Mouse (Mus musculus) c-Kit-positive CD71-positive TER-119-negative erythroid progenitor cells, embryonic 14.5 days (primary cell): ENCODE data around the gene Prdm1.

ENCODE experiments used
- DNase-seq: peaks from one replicate; pipeline ENCODE4 v3.0.0-alpha.2; 2013; ENCODE audit warnings: low read depth

The Prdm1 gene

GRCm38 (mm10) chr10:44456757-44457595 lies 71.3 kb downstream of the Prdm1 start:
- DNase-seq: no peak

DNA sequence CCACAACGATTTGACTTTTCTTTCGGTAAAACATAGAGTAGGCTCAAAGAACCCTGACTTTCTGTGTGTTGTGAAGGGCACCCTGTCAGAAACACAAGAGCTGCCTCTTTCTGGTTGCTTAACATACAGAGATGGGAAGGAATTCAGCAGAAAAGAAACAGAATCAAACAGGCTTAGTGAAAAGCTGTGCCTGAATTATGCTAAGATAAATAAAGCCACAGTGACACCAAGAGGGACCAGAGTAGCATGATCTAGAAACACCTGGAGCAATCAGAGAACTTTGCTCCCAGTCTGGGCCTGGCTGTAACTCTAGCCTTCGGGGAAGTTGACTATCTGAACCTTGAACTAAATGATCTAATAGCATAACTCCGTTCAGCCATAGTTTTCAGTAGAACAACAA lies 73.5 kb downstream of the Prdm1 start:
- DNase-seq: no peak

DNA sequence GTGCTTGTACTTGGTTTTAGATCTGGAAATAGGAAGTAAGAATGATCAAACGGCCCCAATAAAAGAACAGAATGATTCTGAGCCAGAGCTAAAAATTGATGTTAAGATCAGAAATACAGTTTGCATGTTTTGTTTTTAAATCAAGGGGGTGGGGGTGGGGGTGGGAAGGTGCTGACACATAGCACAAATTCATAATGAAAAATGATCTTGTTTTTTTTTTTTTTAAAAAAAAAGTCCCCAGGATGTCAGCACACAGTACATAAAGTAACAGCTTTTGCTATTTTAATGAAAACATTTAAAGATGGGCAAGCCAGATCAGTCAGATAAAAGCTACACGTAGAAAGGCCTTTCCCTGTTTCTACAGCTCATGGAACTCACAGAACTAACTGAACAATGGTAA lies 74.2 kb downstream of the Prdm1 start:
- no peak for DNase-seq

- no peak for DNase-seq
Observed at GRCm38 (mm10) chr10:44450835-44451234, 77.5 kb downstream of the Prdm1 start.

DNA sequence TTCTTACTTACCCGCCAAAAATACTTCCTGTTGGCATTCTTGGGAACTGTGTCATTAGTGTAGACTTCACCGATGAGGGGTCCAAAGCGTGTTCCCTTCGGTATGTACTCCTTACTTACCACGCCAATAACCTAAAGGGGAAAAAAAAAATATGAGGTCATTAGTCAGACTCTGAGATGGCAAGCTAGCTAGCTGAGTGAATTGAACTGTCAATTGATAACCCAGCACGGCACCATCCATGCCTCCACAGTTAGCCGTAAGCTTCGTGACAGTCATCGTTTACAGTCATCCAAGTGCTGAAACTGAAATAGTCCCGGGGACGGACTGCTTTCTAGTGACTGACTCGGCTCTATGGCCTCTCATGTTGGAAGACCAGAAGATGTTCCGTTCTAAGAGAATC lies 78.2 kb downstream of the Prdm1 start:
- DNase-seq: no peak

DNA sequence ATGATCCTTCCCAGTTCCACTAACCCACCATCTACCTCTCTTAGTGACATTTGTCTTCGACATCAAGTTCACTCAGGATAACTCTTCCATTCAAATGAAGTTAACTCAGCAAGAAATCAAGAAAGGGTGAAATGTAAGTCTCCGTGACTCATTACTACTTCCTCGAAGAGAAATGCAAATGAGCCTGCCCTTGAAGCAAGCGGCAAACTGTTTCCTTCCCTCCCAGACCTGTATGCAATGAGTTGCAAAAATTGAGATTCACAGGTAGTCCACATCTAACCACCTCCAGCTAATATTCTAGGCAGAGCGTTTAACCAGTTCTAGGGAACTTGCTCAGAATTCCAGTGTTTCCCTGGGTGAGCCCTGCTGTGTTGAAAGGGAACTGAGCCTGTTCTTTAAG lies 78.6 kb downstream of the Prdm1 start:
- DNase-seq: no peak

DNA sequence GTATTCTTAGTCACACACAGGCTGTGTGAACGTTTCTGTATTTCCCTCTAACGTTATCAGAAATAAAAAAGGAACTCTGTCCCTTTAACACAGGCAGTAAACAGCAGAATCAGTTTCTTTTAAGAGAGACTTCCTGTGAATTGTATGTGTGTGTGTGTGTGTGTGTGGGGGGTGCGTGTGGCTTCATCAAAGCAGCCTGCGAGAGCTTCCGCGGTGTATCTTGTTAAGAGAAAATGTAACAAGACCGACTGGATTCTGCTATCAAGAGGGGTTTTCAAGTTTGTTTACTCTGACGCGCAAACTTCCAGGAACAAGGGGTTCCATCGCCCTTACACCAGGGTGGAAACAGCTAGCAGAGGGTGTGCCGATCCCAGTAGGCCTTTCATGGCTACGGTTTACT lies 80.1 kb downstream of the Prdm1 start:
- no peak for DNase-seq

- DNase-seq: no peak
Observed at GRCm38 (mm10) chr10:44447406-44448139, 80.7 kb downstream of the Prdm1 start.

DNA sequence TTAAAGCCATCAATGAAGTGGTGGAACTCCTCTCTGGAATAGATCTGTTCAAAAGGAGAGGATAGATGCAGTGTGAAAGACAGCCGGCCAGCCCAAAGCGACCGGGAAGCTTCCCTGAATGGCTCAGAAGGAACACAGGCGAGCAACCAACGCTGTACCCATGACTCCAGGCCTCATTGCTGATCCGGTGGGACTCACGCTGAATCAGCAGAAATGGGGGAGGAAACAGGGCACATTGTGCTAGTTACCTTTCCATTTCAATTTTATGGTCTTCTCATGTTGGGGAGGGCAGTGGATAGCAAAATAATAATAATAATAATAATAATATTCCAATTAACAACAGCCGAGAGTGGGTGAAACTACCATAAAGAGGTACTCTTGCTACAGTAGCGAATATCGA lies 81.3 kb downstream of the Prdm1 start:
- no peak for DNase-seq

DNA sequence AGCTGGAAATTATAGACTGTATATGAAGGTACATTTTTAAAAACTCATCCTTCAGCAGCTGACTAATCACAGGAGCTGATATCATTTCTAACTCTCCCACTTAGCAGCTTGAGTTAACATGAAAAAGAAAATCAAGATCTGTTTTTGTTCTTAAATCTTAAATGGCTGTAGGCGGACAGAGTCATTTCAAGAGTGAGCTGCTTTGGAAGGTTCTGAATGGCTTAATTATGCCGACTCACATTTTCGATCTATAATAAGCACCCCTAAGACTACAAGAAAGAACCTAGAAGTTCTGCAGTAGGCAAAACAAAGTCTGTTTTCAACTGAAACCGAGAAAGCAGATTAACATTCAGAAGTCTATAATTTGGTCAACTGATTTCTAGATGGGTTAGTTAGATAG lies 83.9 kb downstream of the Prdm1 start:
- DNase-seq: no peak

GRCm38 (mm10) chr10:44443696-44444095 lies 84.6 kb downstream of the Prdm1 start:
- no peak for DNase-seq

DNA sequence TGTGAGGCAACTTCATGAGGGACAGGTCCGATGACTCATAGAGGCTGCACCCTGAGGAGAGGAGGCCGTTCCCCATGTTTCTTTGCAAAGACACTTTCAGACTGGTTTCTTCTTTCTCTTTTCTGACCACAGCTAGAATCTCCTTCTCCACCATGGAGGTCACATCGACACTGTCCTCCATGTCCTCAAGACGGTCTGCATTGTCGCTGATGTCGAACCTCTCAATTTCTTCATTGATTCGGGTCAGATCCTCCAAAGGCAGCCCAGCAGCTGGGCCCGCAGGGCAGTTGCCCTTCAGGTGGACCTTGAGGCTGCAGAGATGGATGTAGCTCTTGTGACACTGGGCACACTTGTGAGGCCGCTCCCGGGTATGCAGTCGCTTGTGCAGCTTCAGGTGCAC lies 88.6 kb downstream of the Prdm1 start:
- no peak for DNase-seq

DNA sequence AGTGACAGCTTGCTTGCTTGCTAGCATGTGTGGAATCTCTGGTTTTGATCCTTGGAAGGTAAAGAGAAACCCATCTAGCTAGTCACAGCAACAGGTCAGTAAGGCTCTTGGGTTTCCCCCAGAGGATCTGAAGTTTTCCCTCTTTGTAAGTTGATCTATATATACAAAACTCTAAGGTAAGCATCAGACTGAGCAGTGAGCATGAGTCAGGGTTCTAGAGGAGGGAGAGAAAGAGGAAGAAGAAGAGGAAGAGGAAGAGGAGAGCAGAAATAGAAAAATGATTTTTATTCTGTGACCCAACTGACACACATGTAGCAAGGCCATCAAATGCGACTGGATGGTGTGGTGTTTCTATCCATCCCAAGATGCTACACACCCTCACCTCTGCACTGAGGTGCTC lies 90.7 kb downstream of the Prdm1 start:
- DNase-seq: no peak

DNA sequence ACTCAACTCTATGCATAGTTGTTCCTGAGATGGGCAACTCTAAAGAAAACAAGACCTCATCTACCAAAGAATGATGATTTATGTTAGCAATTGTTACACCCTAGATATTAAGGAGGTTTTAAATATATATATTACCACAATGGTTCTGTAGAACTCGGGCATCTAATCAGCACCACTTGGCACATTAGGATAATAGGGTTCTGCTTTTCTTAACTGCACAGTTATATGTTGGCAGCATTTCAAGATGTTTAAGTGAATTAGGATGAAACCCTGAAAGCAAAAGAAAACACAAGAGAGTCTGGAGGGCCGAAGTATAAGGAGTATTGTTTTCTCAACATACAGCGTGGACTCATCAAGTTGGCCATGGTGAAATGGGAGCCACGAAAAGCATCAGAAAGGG lies 92.3 kb downstream of the Prdm1 start:
- DNase-seq: no peak

GRCm38 (mm10) chr10:44434702-44435181 lies 93.6 kb downstream of the Prdm1 start:
- no peak for DNase-seq

DNA sequence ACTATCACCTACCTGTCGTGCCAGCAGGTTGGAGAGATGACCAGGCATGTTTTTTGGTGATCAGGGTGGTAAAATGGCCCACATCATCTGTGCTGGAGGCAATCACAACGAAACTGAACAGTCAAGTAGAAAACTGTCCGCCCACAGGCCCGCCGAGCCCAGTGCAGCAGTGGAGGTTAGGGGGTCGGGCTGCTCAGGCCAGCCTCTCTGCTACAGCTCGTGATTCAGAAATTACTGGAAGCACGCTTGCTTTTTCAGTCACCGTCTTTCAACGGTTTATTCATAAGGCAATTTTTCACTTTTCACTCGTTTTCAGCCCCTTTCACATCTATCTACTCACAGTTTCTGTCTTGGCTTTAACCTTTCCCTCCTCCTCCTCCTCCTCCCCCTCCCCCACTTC lies 96.1 kb downstream of the Prdm1 start:
- DNase-seq: no peak

DNA sequence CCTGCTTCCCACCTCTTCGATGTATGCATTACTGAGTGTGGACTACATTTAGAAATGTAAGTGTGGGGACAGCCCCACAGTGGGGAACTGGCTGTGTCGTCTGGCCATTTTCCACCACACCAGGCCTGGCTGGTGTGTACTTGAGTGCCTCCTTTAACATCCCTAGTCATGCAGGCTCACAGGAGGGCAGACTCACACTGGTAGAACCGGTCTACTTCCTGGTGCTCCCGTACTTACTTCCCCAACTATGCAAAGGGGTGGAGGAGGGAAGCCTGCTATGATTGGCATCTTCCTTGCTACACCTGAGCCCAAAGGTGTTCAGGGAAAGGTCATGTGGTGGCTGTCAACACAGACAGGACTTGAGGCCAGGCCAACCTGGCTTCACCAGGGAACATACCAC lies 96.6 kb downstream of the Prdm1 start:
- no peak for DNase-seq

DNA sequence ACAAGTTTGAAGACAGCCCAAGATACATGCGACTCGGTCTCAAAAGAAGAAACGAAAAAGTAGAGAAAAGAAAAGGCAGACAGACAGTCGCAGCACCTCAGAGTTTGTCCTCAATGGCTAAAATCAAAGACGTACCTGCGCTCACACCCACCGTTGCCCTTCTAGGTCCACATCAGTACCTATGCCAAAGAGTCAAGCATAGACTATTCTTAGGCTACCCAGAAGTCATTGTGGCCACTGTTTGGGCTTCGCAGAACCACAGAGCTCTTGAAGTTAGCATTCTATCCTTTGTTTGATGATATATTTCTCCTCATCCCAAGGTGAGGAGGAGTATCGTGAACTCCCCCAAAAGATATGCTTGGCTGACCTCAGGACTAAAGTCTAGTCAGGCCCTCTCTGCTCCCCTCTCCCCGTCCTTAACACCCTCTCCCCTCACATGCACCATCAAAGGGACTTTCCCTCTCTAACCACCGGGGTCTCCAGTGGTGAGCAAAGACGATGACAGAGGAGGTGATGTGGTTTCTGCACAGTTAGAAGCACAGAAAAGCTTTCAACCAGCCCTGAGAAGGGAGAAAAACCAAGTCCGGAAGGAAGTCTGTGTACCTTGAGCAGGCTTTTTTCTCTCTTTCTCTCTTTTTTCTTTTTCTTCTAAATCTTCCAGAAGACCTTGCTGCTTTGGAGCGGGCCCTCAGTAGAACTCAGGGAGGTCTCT lies 99.0 kb downstream of the Prdm1 start:
- no peak for DNase-seq

DNA sequence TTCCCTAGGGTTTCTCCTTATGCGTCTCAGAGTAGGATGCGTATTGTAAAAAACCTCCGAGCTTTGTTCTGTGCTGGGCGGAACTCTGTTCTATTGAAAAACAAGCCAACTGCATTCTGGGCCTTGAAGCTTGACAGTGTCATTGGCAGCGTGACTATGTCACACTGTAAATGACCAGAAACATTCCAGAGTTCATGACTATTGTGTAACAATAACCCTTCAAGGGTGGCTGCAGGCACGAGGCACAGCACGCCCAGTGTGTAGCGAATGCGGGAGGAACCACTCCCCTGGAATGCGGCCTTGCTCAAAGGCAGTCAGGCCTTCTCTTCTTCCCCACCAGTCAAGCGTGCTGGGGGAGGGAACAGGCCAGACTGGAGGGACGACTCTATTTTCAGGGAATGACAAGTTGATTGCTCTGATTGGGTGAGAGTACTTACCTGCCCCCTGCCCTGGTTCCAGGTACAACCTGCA lies 100.4 kb downstream of the Prdm1 start:
- no peak for DNase-seq

- DNase-seq: no peak
Observed at GRCm38 (mm10) chr10:44427426-44427825, 100.9 kb downstream of the Prdm1 start.

DNA sequence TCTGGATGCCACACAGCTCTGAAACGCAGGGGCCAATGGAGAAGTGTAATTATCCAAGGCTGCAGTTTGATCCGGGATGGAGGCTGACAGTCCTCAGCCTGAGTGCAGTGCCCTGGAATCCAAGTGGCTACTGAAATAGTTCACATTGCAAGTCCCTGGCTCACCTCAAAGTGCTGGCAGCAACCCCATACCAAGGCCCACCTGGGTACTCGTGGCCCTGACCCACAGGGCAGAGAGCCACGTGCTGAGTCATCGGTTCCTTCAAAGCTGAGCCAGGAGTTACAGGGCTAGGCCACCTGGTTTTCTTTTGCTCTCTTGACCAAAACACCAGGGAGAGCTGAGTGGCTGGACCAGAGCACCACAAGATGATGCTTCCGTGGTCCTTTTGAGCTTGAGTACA lies 103.3 kb downstream of the Prdm1 start:
- DNase-seq: no peak

DNA sequence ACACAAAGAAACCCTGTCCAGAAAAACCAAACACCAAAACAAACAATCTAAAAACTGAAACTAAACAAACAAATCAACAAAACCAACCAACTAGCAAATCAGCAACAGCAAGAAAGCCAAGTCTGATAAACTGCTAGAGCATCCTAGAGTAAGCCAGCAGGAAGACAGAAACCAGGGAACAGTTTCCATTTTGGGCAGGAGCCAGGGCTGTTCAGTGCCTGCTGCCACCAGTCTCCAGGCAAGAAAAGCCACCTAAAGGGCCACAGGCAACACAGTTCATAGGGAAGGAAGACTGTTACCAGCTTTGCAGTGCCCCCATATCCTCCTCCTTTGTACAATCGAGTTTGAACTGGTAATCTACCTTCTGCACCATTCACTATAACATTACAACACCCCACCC lies 106.4 kb downstream of the Prdm1 start:
- no peak for DNase-seq

DNA sequence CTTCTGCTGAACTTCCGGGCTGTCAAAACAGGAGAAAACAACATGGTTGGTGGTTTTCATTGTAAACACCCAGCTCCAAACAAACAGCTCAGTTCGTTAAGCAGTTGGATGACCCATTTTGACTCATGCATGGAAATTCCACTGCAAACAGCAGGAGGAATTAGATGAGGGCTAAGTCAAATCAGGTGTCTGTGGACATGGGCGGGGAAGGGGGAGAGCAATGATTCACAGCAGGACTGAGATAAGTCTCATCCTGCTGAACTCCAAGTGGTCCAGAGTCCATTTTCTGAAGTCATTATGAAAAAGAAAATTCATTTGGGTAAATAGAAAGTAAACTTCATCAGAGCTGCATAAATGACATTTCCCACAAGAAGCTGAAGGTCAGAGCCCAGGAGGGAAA lies 108.1 kb downstream of the Prdm1 start:
- no peak for DNase-seq
